Mouse (Mus musculus): ENCODE measurements around the gene Gm1113. TPM values are rescaled to one million over a fixed set of nuclear protein-coding genes. Genes with fewer than 3 reads are reported as not detected.

Gm1113 gene
- polyA plus RNA-seq, 1 experiment: not detected

DNA sequence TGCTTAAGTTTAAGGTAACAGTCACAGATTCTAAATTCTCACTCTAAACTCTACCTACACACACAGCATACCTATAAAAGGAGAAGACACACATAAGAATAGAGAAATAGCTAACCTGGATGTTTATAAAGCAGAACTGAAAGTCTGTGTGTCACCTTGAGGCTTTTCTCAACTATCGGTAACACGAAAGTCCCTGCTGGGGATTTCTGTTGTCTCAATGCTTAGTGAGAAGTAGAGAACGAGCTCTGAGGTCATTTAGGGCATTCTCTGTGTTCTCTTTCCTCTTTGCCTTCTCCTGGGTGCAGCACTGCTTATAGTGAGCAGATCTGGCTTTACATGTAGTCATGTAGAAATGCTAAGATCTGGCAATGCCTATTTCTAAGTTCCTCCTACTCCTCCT, 34.1 kb downstream of the Gm1113 start:
- no peaks in the 10 kb centered on the region for H3K36me3 ChIP-seq (replicated peaks; ENCODE audit: low read length)
- H3K9me3 ChIP-seq: no peaks in the 10 kb centered on the region
- H3K4me3 ChIP-seq (replicated peaks): no peak overlapping the region
- TF ChIP-seq FLI1 (IDR thresholded peaks at IDR 0.05; ENCODE audit: low read length): no peak
- no peak for TF ChIP-seq GATA1 (IDR thresholded peaks at IDR 0.05; ENCODE audit: borderline replicate concordance, low read length)
- peaks cover 1% of the 10 kb centered on the region for H3K27me3 ChIP-seq (replicated peaks)
- H3K4me1 ChIP-seq: no peaks in the 10 kb centered on the region

GRCm38 (mm10) chr9:35482014-35482898, 35.8 kb downstream of the Gm1113 start:
- peaks cover 1% of the 10 kb centered on the region for H3K27me3 ChIP-seq (replicated peaks)
- H3K4me3 ChIP-seq (replicated peaks): no peak overlapping the region
- H3K9me3 ChIP-seq: no peaks in the 10 kb centered on the region
- H3K4me1 ChIP-seq: no peaks in the 10 kb centered on the region
- no peaks in the 10 kb centered on the region for H3K36me3 ChIP-seq (replicated peaks; ENCODE audit: low read length)
- TF ChIP-seq FLI1 (IDR thresholded peaks at IDR 0.05; ENCODE audit: low read length): no peak

- H3K27me3 ChIP-seq (replicated peaks): peaks cover 1% of the 10 kb centered on the region
Measured at GRCm38 (mm10) chr9:35479456-35479855, 38.6 kb downstream of the Gm1113 start.

GRCm38 (mm10) chr9:35475394-35475793, 42.7 kb downstream of the Gm1113 start:
- Histone ChIP-seq H3K27me3 (replicated peaks) (peaks cover 6% of the 10 kb centered on the region), H3K36me3 (replicated peaks; ENCODE audit: low read length) (no peaks in the 10 kb centered on the region), H3K9me3 (no peaks in the 10 kb centered on the region), H3K4me3 (replicated peaks) (no peak overlapping the region), H3K4me1 (no peaks in the 10 kb centered on the region)
- TF ChIP-seq FLI1 (IDR thresholded peaks at IDR 0.05; ENCODE audit: low read length): no peak
- TF ChIP-seq GATA1 (IDR thresholded peaks at IDR 0.05; ENCODE audit: borderline replicate concordance, low read length): no peak

More at GRCm38 (mm10) chr9:35479456-35479855, 38.6 kb downstream of the Gm1113 start:
- TF ChIP-seq FLI1 (IDR thresholded peaks at IDR 0.05; ENCODE audit: low read length) (no peak), GATA1 (IDR thresholded peaks at IDR 0.05; ENCODE audit: borderline replicate concordance, low read length) (no peak)
- H3K9me3 ChIP-seq: no peaks in the 10 kb centered on the region
- no peaks in the 10 kb centered on the region for H3K36me3 ChIP-seq (replicated peaks; ENCODE audit: low read length)
- no peak overlapping the region for H3K4me3 ChIP-seq (replicated peaks)
- H3K4me1 ChIP-seq: no peaks in the 10 kb centered on the region

- H3K9me3 ChIP-seq: no peaks in the 10 kb centered on the region
- H3K27me3 ChIP-seq (replicated peaks): peaks cover 8% of the 10 kb centered on the region
- no peaks in the 10 kb centered on the region for H3K36me3 ChIP-seq (replicated peaks; ENCODE audit: low read length)
- no peak for TF ChIP-seq GATA1 (IDR thresholded peaks at IDR 0.05; ENCODE audit: borderline replicate concordance, low read length)
- no peak for TF ChIP-seq FLI1 (IDR thresholded peaks at IDR 0.05; ENCODE audit: low read length)
- peak overlapping the region; percentile 10 for H3K4me3 ChIP-seq (replicated peaks)
- no peaks in the 10 kb centered on the region for H3K4me1 ChIP-seq
Measured at GRCm38 (mm10) chr9:35474104-35474724, 43.9 kb downstream of the Gm1113 start.

DNA sequence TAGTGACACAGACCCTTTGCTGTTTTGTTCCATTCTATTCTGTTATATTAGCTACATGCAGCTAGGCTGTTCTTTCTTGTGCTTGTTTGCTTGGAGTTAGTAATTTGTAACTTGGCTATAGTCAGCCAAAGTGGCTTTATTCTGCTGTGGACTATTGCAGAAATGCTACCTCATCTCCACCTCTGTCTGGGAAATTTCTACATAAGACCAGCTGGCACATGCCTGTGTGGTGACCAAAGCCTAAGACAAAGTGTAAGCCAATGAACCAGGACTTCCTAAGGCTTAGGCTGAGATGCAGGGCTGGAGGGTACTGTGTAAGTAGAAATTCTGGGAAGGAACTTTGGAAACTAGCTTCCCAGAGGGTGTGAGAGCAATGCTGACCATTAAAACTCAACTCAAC, 49.2 kb downstream of the Gm1113 start:
- H3K36me3 ChIP-seq (replicated peaks; ENCODE audit: low read length): no peaks in the 10 kb centered on the region
- peaks cover 11% of the 10 kb centered on the region for H3K4me1 ChIP-seq
- H3K4me3 ChIP-seq (replicated peaks): no peak overlapping the region
- no peaks in the 10 kb centered on the region for H3K9me3 ChIP-seq
- no peak for TF ChIP-seq GATA1 (IDR thresholded peaks at IDR 0.05; ENCODE audit: borderline replicate concordance, low read length)
- no peak for TF ChIP-seq FLI1 (IDR thresholded peaks at IDR 0.05; ENCODE audit: low read length)
- H3K27me3 ChIP-seq (replicated peaks): peaks cover 9% of the 10 kb centered on the region

- TF ChIP-seq GATA1 (IDR thresholded peaks at IDR 0.05; ENCODE audit: borderline replicate concordance, low read length): no peak
- no peak for TF ChIP-seq FLI1 (IDR thresholded peaks at IDR 0.05; ENCODE audit: low read length)
- no peak overlapping the region for H3K4me3 ChIP-seq (replicated peaks)
- H3K9me3 ChIP-seq: no peaks in the 10 kb centered on the region
- no peaks in the 10 kb centered on the region for H3K36me3 ChIP-seq (replicated peaks; ENCODE audit: low read length)
- peaks cover 11% of the 10 kb centered on the region for H3K4me1 ChIP-seq
- peaks cover 9% of the 10 kb centered on the region for H3K27me3 ChIP-seq (replicated peaks)
Measured at GRCm38 (mm10) chr9:35467264-35467817, 50.7 kb downstream of the Gm1113 start.

DNA sequence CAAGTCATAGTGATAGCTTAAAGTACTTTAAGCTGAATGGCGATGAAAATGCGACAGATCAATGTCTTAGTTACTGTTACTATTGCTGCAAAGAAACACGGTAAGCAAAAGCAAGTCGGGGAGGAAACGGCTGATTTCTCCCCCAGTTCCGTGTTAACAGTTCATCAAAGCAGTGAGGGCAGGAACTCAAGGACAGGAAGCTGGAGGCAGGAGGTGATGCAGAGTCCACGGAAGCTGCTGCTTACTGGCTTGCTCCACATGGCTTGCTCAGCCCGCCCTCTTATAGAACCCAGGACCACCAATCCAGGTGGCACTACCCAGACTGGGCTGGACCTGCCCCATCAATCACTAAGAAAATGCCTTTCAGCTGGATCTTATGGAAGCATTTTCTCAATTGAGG, 58.5 kb downstream of the Gm1113 start:
- no peaks in the 10 kb centered on the region for H3K27me3 ChIP-seq (replicated peaks)
- H3K36me3 ChIP-seq (replicated peaks; ENCODE audit: low read length): no peaks in the 10 kb centered on the region
- H3K4me3 ChIP-seq (replicated peaks): no peak overlapping the region
- no peaks in the 10 kb centered on the region for H3K9me3 ChIP-seq
- peaks cover 3% of the 10 kb centered on the region; the same call in 1 of the 2 replicates for H3K4me1 ChIP-seq
- TF ChIP-seq GATA1 (IDR thresholded peaks at IDR 0.05; ENCODE audit: borderline replicate concordance, low read length): no peak
- TF ChIP-seq FLI1 (IDR thresholded peaks at IDR 0.05; ENCODE audit: low read length): no peak

Other genes with a start within 250 kb of the Gm1113 start
- gene Cdon, start 97.1 kb downstream of the Gm1113 start, polyA plus RNA-seq (2012; ENCODE audit: insufficient read depth, low replicate concordance): not detected in 2 replicates
- not detected in 2 replicates for gene Ddx25, start 40.3 kb upstream of the Gm1113 start, polyA plus RNA-seq (2012; ENCODE audit: insufficient read depth, low replicate concordance)
- gene Pus3, start 40.3 kb upstream of the Gm1113 start, polyA plus RNA-seq (2012; ENCODE audit: insufficient read depth, low replicate concordance): 1.0 TPM in 1 of 2 replicates, not detected in the other
- gene Pate2, start 52.0 kb upstream of the Gm1113 start, polyA plus RNA-seq (2012; ENCODE audit: insufficient read depth, low replicate concordance): not detected in 2 replicates
- 2.1 TPM in 1 of 2 replicates, not detected in the other for gene Hyls1, start 52.1 kb upstream of the Gm1113 start, polyA plus RNA-seq (2012; ENCODE audit: insufficient read depth, low replicate concordance)
- not detected in 2 replicates for gene Pate4, start 93.7 kb upstream of the Gm1113 start, polyA plus RNA-seq (2012; ENCODE audit: insufficient read depth, low replicate concordance)
- not detected in 2 replicates for gene Pate3, start 129.9 kb upstream of the Gm1113 start, polyA plus RNA-seq (2012; ENCODE audit: insufficient read depth, low replicate concordance)
- gene Pate1, start 169.1 kb upstream of the Gm1113 start, polyA plus RNA-seq (2012; ENCODE audit: insufficient read depth, low replicate concordance): 0.19 TPM in 1 of 2 replicates, not detected in the other
- not detected in 2 replicates for gene Gm17677, start 222.8 kb upstream of the Gm1113 start, polyA plus RNA-seq (2012; ENCODE audit: insufficient read depth, low replicate concordance)